Mouse (Mus musculus): ENCODE results near the gene Ubxn2a. TPM values are rescaled to one million over a fixed set of nuclear protein-coding genes. Genes with fewer than 3 reads are reported as not detected.

The Ubxn2a gene
- polyA plus RNA-seq, 1 experiment = 1.5 TPM

DNA sequence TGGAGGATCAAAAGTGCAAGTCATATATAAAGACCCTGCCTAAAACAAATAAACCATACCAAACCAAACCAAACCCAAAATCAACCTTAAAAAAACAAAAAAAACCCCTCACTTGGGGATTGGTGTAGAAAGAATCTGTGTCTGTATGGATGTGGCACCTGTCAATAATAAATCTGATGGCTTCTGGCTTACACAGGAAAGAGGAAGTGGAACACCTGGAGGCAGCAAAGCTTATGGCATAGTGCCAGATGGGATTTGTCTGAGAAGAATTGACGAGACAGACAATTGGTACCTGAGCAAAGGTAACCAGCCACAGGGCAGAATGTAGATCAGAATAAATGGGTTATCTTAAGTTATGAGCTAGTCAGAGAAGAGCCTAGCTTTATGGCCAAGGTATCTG, 22.4 kb downstream of the Ubxn2a start:
- peaks cover 22% of the 10 kb centered on the region for H3K4me1 ChIP-seq (ENCODE audit: control insufficient read depth)
- no peaks in the 10 kb centered on the region for H3K27me3 ChIP-seq (ENCODE audit: control insufficient read depth)
- no peak overlapping the region for H3K4me3 ChIP-seq (replicated peaks)
- H3K36me3 ChIP-seq (ENCODE audit: control insufficient read depth) = peaks cover 97% of the 10 kb centered on the region
- H3K9me3 ChIP-seq (ENCODE audit: control insufficient read depth, low read length) = no peaks in the 10 kb centered on the region
- no peak for TF ChIP-seq GATA1 (IDR thresholded peaks at IDR 0.05; ENCODE audit: low read length)
- no peak for TF ChIP-seq TAL1 (IDR thresholded peaks at IDR 0.05; ENCODE audit: low read length)

DNA sequence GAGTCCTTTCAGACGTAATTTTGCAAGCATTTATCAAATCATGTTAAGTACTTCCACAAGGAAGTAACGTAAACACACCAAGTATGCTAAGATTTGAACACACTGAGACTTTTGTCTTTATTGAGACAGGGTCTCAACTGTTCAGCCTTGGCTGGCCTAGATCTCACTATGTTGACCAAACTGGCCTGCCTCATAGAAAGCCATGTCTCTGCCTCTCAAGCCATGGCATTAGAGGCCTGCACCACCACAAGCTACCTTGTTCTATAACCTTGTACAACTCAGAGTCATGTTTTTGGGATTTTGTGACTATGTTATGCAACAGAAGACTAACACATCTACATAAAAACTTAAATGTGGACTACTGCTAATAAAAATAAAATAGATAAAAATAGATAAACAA, 25.4 kb downstream of the Ubxn2a start:
- H3K4me3 ChIP-seq (replicated peaks) = no peak overlapping the region
- no peaks in the 10 kb centered on the region for H3K9me3 ChIP-seq (ENCODE audit: control insufficient read depth, low read length)
- no peaks in the 10 kb centered on the region for H3K27me3 ChIP-seq (ENCODE audit: control insufficient read depth)
- H3K4me1 ChIP-seq (ENCODE audit: control insufficient read depth) = peaks cover 4% of the 10 kb centered on the region
- peaks cover 92% of the 10 kb centered on the region for H3K36me3 ChIP-seq (ENCODE audit: control insufficient read depth)
- no peak for TF ChIP-seq TAL1 (IDR thresholded peaks at IDR 0.05; ENCODE audit: low read length)
- no peak for TF ChIP-seq GATA1 (IDR thresholded peaks at IDR 0.05; ENCODE audit: low read length)

GRCm38 (mm10) chr12:4879048-4879447, 28.5 kb downstream of the Ubxn2a start:
- no peak for TF ChIP-seq TAL1 (IDR thresholded peaks at IDR 0.05; ENCODE audit: low read length)
- TF ChIP-seq GATA1 (IDR thresholded peaks at IDR 0.05; ENCODE audit: low read length) = no peak
- Histone ChIP-seq H3K36me3 (ENCODE audit: control insufficient read depth) (peaks cover 80% of the 10 kb centered on the region), H3K4me1 (ENCODE audit: control insufficient read depth) (peaks cover 24% of the 10 kb centered on the region)

DNA sequence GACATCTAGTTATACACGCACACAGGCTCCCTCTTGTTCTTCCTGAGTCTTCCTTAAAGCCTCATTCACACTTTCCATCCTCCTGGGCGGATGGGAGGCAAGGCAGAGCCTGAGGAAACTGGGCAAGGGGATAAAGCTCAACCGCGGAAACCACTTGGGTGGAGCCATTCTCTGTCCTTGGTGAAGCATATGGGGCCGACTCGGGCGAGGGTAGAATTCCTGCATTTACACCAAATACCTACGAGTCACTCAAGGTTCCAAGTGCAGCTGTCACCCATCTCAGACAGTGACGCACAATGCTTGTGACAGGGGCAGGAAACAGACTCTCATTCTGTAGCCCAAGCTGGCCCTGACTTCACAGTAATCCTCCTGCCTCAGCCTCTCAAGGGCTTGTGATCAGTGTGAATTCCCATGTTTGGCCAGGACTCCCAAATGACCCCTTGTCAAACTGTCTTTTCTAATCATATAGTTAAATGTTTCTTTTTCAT, 29.2 kb downstream of the Ubxn2a start:
- H3K4me1 ChIP-seq (ENCODE audit: control insufficient read depth) = peaks cover 26% of the 10 kb centered on the region
- no peak overlapping the region for H3K4me3 ChIP-seq (replicated peaks)
- TF ChIP-seq GATA1 (IDR thresholded peaks at IDR 0.05; ENCODE audit: low read length) = no peak
- TF ChIP-seq TAL1 (IDR thresholded peaks at IDR 0.05; ENCODE audit: low read length) = no peak
- no peaks in the 10 kb centered on the region for H3K27me3 ChIP-seq (ENCODE audit: control insufficient read depth)
- H3K9me3 ChIP-seq (ENCODE audit: control insufficient read depth, low read length) = no peaks in the 10 kb centered on the region
- H3K36me3 ChIP-seq (ENCODE audit: control insufficient read depth) = peaks cover 73% of the 10 kb centered on the region

More at GRCm38 (mm10) chr12:4879048-4879447, 28.5 kb downstream of the Ubxn2a start:
- H3K27me3 ChIP-seq (ENCODE audit: control insufficient read depth) = no peaks in the 10 kb centered on the region
- no peaks in the 10 kb centered on the region for H3K9me3 ChIP-seq (ENCODE audit: control insufficient read depth, low read length)
- no peak overlapping the region for H3K4me3 ChIP-seq (replicated peaks)

DNA sequence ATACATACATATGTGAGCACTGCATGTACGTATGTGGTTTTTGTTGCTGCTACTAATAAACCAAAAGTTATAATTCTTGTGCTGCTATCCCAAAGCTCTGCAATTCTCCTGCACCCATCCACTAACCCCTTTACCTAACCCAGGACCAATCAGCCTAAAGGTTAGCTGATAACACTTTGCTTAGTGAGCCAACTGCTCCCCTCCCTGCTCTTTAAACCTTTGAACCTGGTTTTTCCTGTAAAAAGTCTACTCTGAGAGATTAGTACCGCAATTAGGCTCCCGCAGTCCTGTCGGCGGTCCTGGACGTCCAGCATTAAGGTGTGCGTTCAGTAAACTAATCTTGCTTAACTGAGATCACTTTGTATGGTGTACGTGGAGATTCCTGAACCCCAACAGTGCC, 31.9 kb downstream of the Ubxn2a start:
- H3K27me3 ChIP-seq (ENCODE audit: control insufficient read depth) = no peaks in the 10 kb centered on the region
- no peaks in the 10 kb centered on the region for H3K9me3 ChIP-seq (ENCODE audit: control insufficient read depth, low read length)
- H3K4me3 ChIP-seq (replicated peaks) = no peak overlapping the region
- H3K36me3 ChIP-seq (ENCODE audit: control insufficient read depth) = peaks cover 69% of the 10 kb centered on the region
- TF ChIP-seq TAL1 (IDR thresholded peaks at IDR 0.05; ENCODE audit: low read length) (no peak), GATA1 (IDR thresholded peaks at IDR 0.05; ENCODE audit: low read length) (no peak)
- H3K4me1 ChIP-seq (ENCODE audit: control insufficient read depth) = peaks cover 52% of the 10 kb centered on the region

DNA sequence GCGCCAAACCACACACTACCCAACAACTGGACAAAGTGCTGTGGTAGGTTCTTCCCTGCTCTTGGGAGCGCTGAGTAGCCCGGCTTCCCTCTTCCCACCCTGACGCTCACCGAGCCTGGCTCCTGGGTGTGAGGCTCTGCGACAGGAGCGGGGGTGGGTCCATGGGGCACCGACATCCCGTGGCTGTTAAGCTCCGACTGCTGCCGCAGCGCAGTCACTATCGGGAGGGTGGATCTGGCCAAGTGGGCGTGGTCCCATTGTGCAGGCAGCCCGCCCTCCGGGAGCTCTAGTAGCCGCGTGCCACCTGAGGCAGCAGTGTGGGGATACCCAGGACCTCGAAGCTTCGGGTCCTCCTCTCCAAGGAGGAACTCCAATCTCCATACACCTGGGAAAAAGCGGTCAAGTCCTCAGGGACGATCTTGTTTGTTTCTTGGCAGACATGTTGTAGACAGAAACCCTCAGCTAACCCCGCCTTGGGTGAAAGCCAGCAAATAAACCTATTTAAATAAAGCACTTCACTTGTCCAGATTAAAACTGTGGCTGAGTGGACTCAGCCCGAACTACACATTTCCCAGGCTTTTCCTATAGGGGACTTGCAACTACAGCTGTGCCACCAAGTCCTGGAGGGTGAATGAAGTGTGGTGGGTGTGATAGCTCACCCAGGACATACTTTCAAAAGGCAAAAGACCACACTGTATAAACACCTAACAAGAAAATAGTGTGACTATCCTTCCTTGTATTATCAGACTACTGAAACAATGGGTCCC, 33.2 kb downstream of the Ubxn2a start, which contains the start of gene Mfsd2b:
TSS of gene Mfsd2b (minus strand) at position 199 of the 767 bp plus-strand sequence.
- Histone ChIP-seq H3K27me3 (ENCODE audit: control insufficient read depth) (no peaks in the 10 kb centered on the region), H3K4me1 (ENCODE audit: control insufficient read depth) (peaks cover 64% of the 10 kb centered on the region), H3K36me3 (ENCODE audit: control insufficient read depth) (peaks cover 69% of the 10 kb centered on the region), H3K4me3 (replicated peaks) (peak within 1 kb of the TSS; percentile 79), H3K9me3 (ENCODE audit: control insufficient read depth, low read length) (no peaks in the 10 kb centered on the region)
- TF ChIP-seq GATA1 (IDR thresholded peaks at IDR 0.05; ENCODE audit: low read length) (peak; percentile 100), TAL1 (IDR thresholded peaks at IDR 0.05; ENCODE audit: low read length) (no peak)

- no peaks in the 10 kb centered on the region for H3K9me3 ChIP-seq (ENCODE audit: control insufficient read depth, low read length)
- H3K4me1 ChIP-seq (ENCODE audit: control insufficient read depth) = peaks cover 72% of the 10 kb centered on the region
- peaks cover 69% of the 10 kb centered on the region for H3K36me3 ChIP-seq (ENCODE audit: control insufficient read depth)
Observed at GRCm38 (mm10) chr12:4873531-4873930, 34.0 kb downstream of the Ubxn2a start.

GRCm38 (mm10) chr12:4872983-4873477, 34.5 kb downstream of the Ubxn2a start:
- no peaks in the 10 kb centered on the region for H3K27me3 ChIP-seq (ENCODE audit: control insufficient read depth)
- H3K4me1 ChIP-seq (ENCODE audit: control insufficient read depth) = peaks cover 72% of the 10 kb centered on the region
- H3K36me3 ChIP-seq (ENCODE audit: control insufficient read depth) = peaks cover 69% of the 10 kb centered on the region
- H3K9me3 ChIP-seq (ENCODE audit: control insufficient read depth, low read length) = no peaks in the 10 kb centered on the region
- peak; percentile 87 for TF ChIP-seq TAL1 (IDR thresholded peaks at IDR 0.05; ENCODE audit: low read length)
- peak; percentile 86 for TF ChIP-seq GATA1 (IDR thresholded peaks at IDR 0.05; ENCODE audit: low read length)
- peak overlapping the region; percentile 79 for H3K4me3 ChIP-seq (replicated peaks)

More at GRCm38 (mm10) chr12:4873531-4873930, 34.0 kb downstream of the Ubxn2a start:
- H3K27me3 ChIP-seq (ENCODE audit: control insufficient read depth) = no peaks in the 10 kb centered on the region
- TF ChIP-seq GATA1 (IDR thresholded peaks at IDR 0.05; ENCODE audit: low read length) = no peak
- TF ChIP-seq TAL1 (IDR thresholded peaks at IDR 0.05; ENCODE audit: low read length) = no peak
- H3K4me3 ChIP-seq (replicated peaks) = peak overlapping the region; percentile 79

- H3K36me3 ChIP-seq (ENCODE audit: control insufficient read depth) = peaks cover 75% of the 10 kb centered on the region
- H3K9me3 ChIP-seq (ENCODE audit: control insufficient read depth, low read length) = no peaks in the 10 kb centered on the region
- no peak for TF ChIP-seq GATA1 (IDR thresholded peaks at IDR 0.05; ENCODE audit: low read length)
- TF ChIP-seq TAL1 (IDR thresholded peaks at IDR 0.05; ENCODE audit: low read length) = no peak
- H3K4me3 ChIP-seq (replicated peaks) = peak overlapping the region; percentile 79
- no peaks in the 10 kb centered on the region for H3K27me3 ChIP-seq (ENCODE audit: control insufficient read depth)
- H3K4me1 ChIP-seq (ENCODE audit: control insufficient read depth) = peaks cover 78% of the 10 kb centered on the region
Observed at GRCm38 (mm10) chr12:4872273-4872672, 35.2 kb downstream of the Ubxn2a start.
